Mouse (Mus musculus) limb, embryonic 12.5 days (tissue): ENCODE results near the gene Asb15. TPM values are rescaled to one million over a fixed set of nuclear protein-coding genes. Genes with fewer than 3 reads are reported as not detected.

ENCODE experiments used
- ATAC-seq: fragments of 200-750 bp; cut with Nextera tagmentation; 2 replicates; pipeline ENCODE4 v1.8.0; 2017; ENCODE audit warnings: low read depth, moderate TSS enrichment; ENCODE audit not compliant: insufficient number of reproducible peaks, insufficient read depth, low FRiP score, low TSS enrichment
- H3K27ac ChIP-seq: fragments of 300-500 bp; sonication (generic); 2 replicates; pipeline ENCODE4 v1.5.1; 2016; ENCODE audit warnings: mild to moderate bottlenecking, moderate library complexity
- H3K27me3 ChIP-seq: fragments of 300-500 bp; sonication (generic); 2 replicates; pipeline ENCODE4 v1.6.1; 2016; ENCODE audit warnings: mild to moderate bottlenecking, moderate library complexity
- H3K36me3 ChIP-seq: fragments of 300-500 bp; sonication (generic); 2 replicates; pipeline ENCODE4 v1.6.1; 2016; ENCODE audit warnings: mild to moderate bottlenecking, moderate library complexity
- H3K4me1 ChIP-seq: fragments of 300-500 bp; sonication (generic); replicated peaks from 2 replicates; pipeline ENCODE4 v1.6.1; 2016
- H3K4me2 ChIP-seq: fragments of 300-500 bp; sonication (generic); 2 replicates; pipeline ENCODE4 v1.6.1; 2016; ENCODE audit warnings: mild to moderate bottlenecking, moderate library complexity
- H3K4me3 ChIP-seq: fragments of 300-500 bp; sonication (generic); replicated peaks from 2 replicates; pipeline ENCODE4 v1.5.1; 2016; ENCODE audit warnings: mild to moderate bottlenecking
- H3K9ac ChIP-seq: fragments of 300-500 bp; sonication (generic); replicated peaks from 2 replicates; pipeline ENCODE4 v1.6.1; 2016; ENCODE audit warnings: mild to moderate bottlenecking, moderate library complexity
- H3K9me3 ChIP-seq: fragments of 300-500 bp; sonication (generic); 2 replicates; pipeline ENCODE4 v1.6.1; 2016; ENCODE audit warnings: mild to moderate bottlenecking, moderate library complexity
- WGBS: fragments of 180-500 bp; shearing (Covaris S2); methylation state at CpG from one replicate; pipeline ENCODE4 v1.1.7; 2016; 5-methylcytosine and 5-hydroxymethylcytosine counted together
- polyA plus RNA-seq: library from polyadenylated mRNA; unstranded; fragments of >200 nt; fragmentation: Nextera tagmentation; extraction: Ambion mirVana; gene quantifications from 2 replicates; pipeline ENCODE4 v1.2.1, GENCODE M21; 2016

Gene Asb15
- polyA plus RNA-seq, 1 experiment from 2014 or later: not detected

- Histone ChIP-seq H3K4me3 (no peak overlapping the region), H3K4me2 (no peak overlapping the region), H3K9me3 (no peaks in the 10 kb centered on the region), H3K36me3 (peaks cover 8% of the 10 kb centered on the region; the same call in 1 of the 2 replicates), H3K4me1 (no peaks in the 10 kb centered on the region), H3K9ac (no peak overlapping the region), H3K27me3 (no peaks in the 10 kb centered on the region), H3K27ac (no peak overlapping the region)
- no peak for ATAC-seq
- 83% methylated on average over 4 of the region's 4 CpGs for WGBS
Observed at GRCm38 (mm10) chr6:24608129-24608528, 80.2 kb downstream of the Asb15 start.

GRCm38 (mm10) chr6:24608682-24609081 is 80.7 kb downstream of the Asb15 start:
- no peaks in the 10 kb centered on the region for H3K4me1 ChIP-seq
- no peak for ATAC-seq
- H3K27ac ChIP-seq: no peak overlapping the region
- no peaks in the 10 kb centered on the region for H3K27me3 ChIP-seq
- no peak overlapping the region for H3K4me3 ChIP-seq
- WGBS: 95% methylated on average over 3 of the region's 3 CpGs
- no peaks in the 10 kb centered on the region for H3K9me3 ChIP-seq
- H3K36me3 ChIP-seq: peaks cover 13% of the 10 kb centered on the region; the same call in 1 of the 2 replicates
- no peak overlapping the region for H3K4me2 ChIP-seq
- H3K9ac ChIP-seq: no peak overlapping the region

- Histone ChIP-seq H3K27ac (no peak overlapping the region), H3K27me3 (no peaks in the 10 kb centered on the region), H3K4me3 (no peak overlapping the region), H3K4me1 (no peaks in the 10 kb centered on the region), H3K36me3 (peaks cover 20% of the 10 kb centered on the region), H3K9me3 (no peaks in the 10 kb centered on the region), H3K4me2 (no peak overlapping the region), H3K9ac (no peak overlapping the region)
- ATAC-seq: no peak
- WGBS: 68% methylated on average over 4 of the region's 4 CpGs
Observed at GRCm38 (mm10) chr6:24609531-24609930, 81.6 kb downstream of the Asb15 start.

GRCm38 (mm10) chr6:24610358-24610757 is 82.4 kb downstream of the Asb15 start:
- Histone ChIP-seq H3K9ac (no peak overlapping the region), H3K4me3 (no peak overlapping the region), H3K27me3 (no peaks in the 10 kb centered on the region), H3K4me2 (no peak overlapping the region), H3K36me3 (peaks cover 28% of the 10 kb centered on the region), H3K4me1 (no peaks in the 10 kb centered on the region), H3K9me3 (no peaks in the 10 kb centered on the region), H3K27ac (no peak overlapping the region)
- no peak for ATAC-seq
- 92% methylated on average over 4 of the region's 4 CpGs for WGBS

- Histone ChIP-seq H3K4me2 (no peak overlapping the region), H3K36me3 (peaks cover 41% of the 10 kb centered on the region), H3K4me3 (no peak overlapping the region), H3K4me1 (no peaks in the 10 kb centered on the region), H3K27me3 (no peaks in the 10 kb centered on the region), H3K9ac (no peak overlapping the region), H3K27ac (no peak overlapping the region), H3K9me3 (no peaks in the 10 kb centered on the region)
- no peak for ATAC-seq
- 90% methylated on average over 7 of the region's 7 CpGs for WGBS
Observed at GRCm38 (mm10) chr6:24612074-24612755, 84.3 kb downstream of the Asb15 start.

- Histone ChIP-seq H3K4me3 (no peak overlapping the region), H3K9me3 (no peaks in the 10 kb centered on the region), H3K4me1 (no peaks in the 10 kb centered on the region), H3K4me2 (no peak overlapping the region), H3K27ac (no peak overlapping the region), H3K27me3 (no peaks in the 10 kb centered on the region), H3K36me3 (peaks cover 52% of the 10 kb centered on the region), H3K9ac (no peak overlapping the region)
- WGBS: 96% methylated on average over 6 of the region's 6 CpGs
- ATAC-seq: no peak
Observed at GRCm38 (mm10) chr6:24613346-24613745, 85.4 kb downstream of the Asb15 start.

GRCm38 (mm10) chr6:24613918-24614317 is 86.0 kb downstream of the Asb15 start:
- no peak overlapping the region for H3K4me2 ChIP-seq
- no peaks in the 10 kb centered on the region for H3K27me3 ChIP-seq
- peaks cover 53% of the 10 kb centered on the region for H3K36me3 ChIP-seq
- WGBS: 92% methylated on average over 4 of the region's 4 CpGs
- ATAC-seq: no peak
- no peak overlapping the region for H3K9ac ChIP-seq
- H3K27ac ChIP-seq: no peak overlapping the region
- no peak overlapping the region for H3K4me3 ChIP-seq
- no peaks in the 10 kb centered on the region for H3K9me3 ChIP-seq
- no peaks in the 10 kb centered on the region for H3K4me1 ChIP-seq

- Histone ChIP-seq H3K36me3 (peaks cover 63% of the 10 kb centered on the region), H3K4me3 (no peak overlapping the region), H3K9ac (no peak overlapping the region), H3K4me1 (no peaks in the 10 kb centered on the region), H3K27ac (no peak overlapping the region), H3K9me3 (no peaks in the 10 kb centered on the region), H3K4me2 (no peak overlapping the region), H3K27me3 (no peaks in the 10 kb centered on the region)
- no peak for ATAC-seq
- 86% methylated on average over 4 of the region's 4 CpGs for WGBS
Observed at GRCm38 (mm10) chr6:24616746-24617145, 88.8 kb downstream of the Asb15 start.

GRCm38 (mm10) chr6:24619285-24620045 is 91.5 kb downstream of the Asb15 start:
- no peak overlapping the region for H3K4me2 ChIP-seq
- no peak overlapping the region for H3K27ac ChIP-seq
- ATAC-seq: 0 out of 2 replicates have a peak, but pooled peaks have one; percentile 42
- peaks cover 59% of the 10 kb centered on the region for H3K36me3 ChIP-seq
- 66% methylated on average over 5 of the region's 6 CpGs for WGBS
- no peaks in the 10 kb centered on the region for H3K9me3 ChIP-seq
- no peak overlapping the region for H3K4me3 ChIP-seq
- H3K27me3 ChIP-seq: no peaks in the 10 kb centered on the region
- H3K4me1 ChIP-seq: no peaks in the 10 kb centered on the region
- no peak overlapping the region for H3K9ac ChIP-seq

- WGBS: 91% methylated on average over 2 of the region's 2 CpGs
- Histone ChIP-seq H3K4me1 (no peaks in the 10 kb centered on the region), H3K9ac (no peak overlapping the region), H3K36me3 (peaks cover 58% of the 10 kb centered on the region), H3K4me3 (no peak overlapping the region), H3K4me2 (no peak overlapping the region), H3K27me3 (no peaks in the 10 kb centered on the region), H3K9me3 (no peaks in the 10 kb centered on the region), H3K27ac (no peak overlapping the region)
- ATAC-seq: no peak
Observed at GRCm38 (mm10) chr6:24620936-24621335, 93.0 kb downstream of the Asb15 start.

- no peak overlapping the region for H3K4me3 ChIP-seq
- no peaks in the 10 kb centered on the region for H3K27me3 ChIP-seq
- ATAC-seq: no peak
- no peaks in the 10 kb centered on the region for H3K9me3 ChIP-seq
- no peak overlapping the region for H3K9ac ChIP-seq
- no peak overlapping the region for H3K27ac ChIP-seq
- 89% methylated on average over 2 of the region's 2 CpGs for WGBS
- no peaks in the 10 kb centered on the region for H3K4me1 ChIP-seq
- H3K36me3 ChIP-seq: peaks cover 55% of the 10 kb centered on the region
- no peak overlapping the region for H3K4me2 ChIP-seq
Observed at GRCm38 (mm10) chr6:24622098-24622497, 94.2 kb downstream of the Asb15 start.
